Mouse (Mus musculus) adrenal gland, postnatal 36 days (tissue): Measurements from ENCODE around the gene Pgrmc1. TPM values are rescaled to one million over a fixed set of nuclear protein-coding genes. Genes with fewer than 3 reads are reported as not detected.
"Not testable (repeated sequence)": the region's sequence is repeated elsewhere in the genome, so short reads cannot be mapped to it uniquely, and the experiment has no call there.

Experiments
- DNase-seq, 2 experiments: peaks; one replicate each; pipeline ENCODE4 v3.0.0; 2021; ENCODE audit warnings: mixed read lengths in 1 of 2
- long read RNA-seq, 2 experiments: library from polyadenylated mRNA; stranded (forward); transcript quantifications; one replicate each; pipeline ENCODE4 v2.0.0; 2021; ENCODE audit warnings: borderline sequencing depth in 2 of 2
- total RNA-seq, 2 experiments: library from RNA; stranded (reverse); gene quantifications; 2 replicates each; pipeline ENCODE4 v1.2.3; 2021

The Pgrmc1 gene
- total RNA-seq = 100 to 1,000 TPM; 444 to 539 TPM
- long read RNA-seq, experiment 1, transcript Pgrmc1-201 (3 exons, 1,857 nt) = major isoform, 1,054 of 1,095 reads
- long read RNA-seq, experiment 1, partial matches to known transcripts = 26 of 1,095 reads
- long read RNA-seq, experiment 1, other reads (novel, unspliced or antisense) = 15 of 1,095 reads
- long read RNA-seq, experiment 2, transcript Pgrmc1-201 (3 exons, 1,857 nt) = major isoform, 294 of 308 reads
- long read RNA-seq, experiment 2, partial matches to known transcripts = 1 of 308 reads
- long read RNA-seq, experiment 2, other reads (novel, unspliced or antisense) = 13 of 308 reads

GRCm38 (mm10) chrX:36597707-36598389 lies at the start of gene Pgrmc1:
Gene Pgrmc1, plus strand, starts transcription at chrX:36598206.
- DNase-seq = peak; percentile 88 to 89

- no peak for DNase-seq
Observed at GRCm38 (mm10) chrX:36548798-36549197, 49.2 kb upstream of the Pgrmc1 start.

- peak; percentile 17 to 28 for DNase-seq
Observed at GRCm38 (mm10) chrX:36550906-36551305, 47.1 kb upstream of the Pgrmc1 start.

GRCm38 (mm10) chrX:36551351-36551750 lies 46.7 kb upstream of the Pgrmc1 start:
- DNase-seq = peak; percentile 5 to 16

- peak; percentile 52 to 60 for DNase-seq
Observed at GRCm38 (mm10) chrX:36552055-36552587, 45.9 kb upstream of the Pgrmc1 start.

GRCm38 (mm10) chrX:36552715-36553114 lies 45.3 kb upstream of the Pgrmc1 start:
- no peak for DNase-seq

- DNase-seq = peak; percentile 53 to 56
Observed at GRCm38 (mm10) chrX:36555196-36555595, 42.8 kb upstream of the Pgrmc1 start.

GRCm38 (mm10) chrX:36560170-36560569 lies 37.8 kb upstream of the Pgrmc1 start:
- no peak for DNase-seq

- peak; percentile 71 to 74 for DNase-seq
Observed at GRCm38 (mm10) chrX:36561650-36562049, 36.4 kb upstream of the Pgrmc1 start.

GRCm38 (mm10) chrX:36562079-36562478 lies 35.9 kb upstream of the Pgrmc1 start:
- no peak for DNase-seq

- no peak for DNase-seq
Observed at GRCm38 (mm10) chrX:36586629-36587303, 11.2 kb upstream of the Pgrmc1 start.

- DNase-seq = no peak
Observed at GRCm38 (mm10) chrX:36587304-36588209, 10.4 kb upstream of the Pgrmc1 start.

- DNase-seq = no peak
Observed at GRCm38 (mm10) chrX:36590266-36590665, 7.7 kb upstream of the Pgrmc1 start.

GRCm38 (mm10) chrX:36591120-36591519 lies 6.9 kb upstream of the Pgrmc1 start:
- DNase-seq = no peak

- DNase-seq = no peak
Observed at GRCm38 (mm10) chrX:36591539-36591938, 6.5 kb upstream of the Pgrmc1 start.

- DNase-seq = no peak
Observed at GRCm38 (mm10) chrX:36595247-36595646, 2.8 kb upstream of the Pgrmc1 start.

GRCm38 (mm10) chrX:36596483-36597120 lies 1.4 kb upstream of the Pgrmc1 start:
- not testable (repeated sequence) for DNase-seq

- peak in 1 of 2 experiments; percentile 5 for DNase-seq
Observed at GRCm38 (mm10) chrX:36598390-36598810, 394 bp downstream of the Pgrmc1 start.

GRCm38 (mm10) chrX:36598861-36599344 lies 897 bp downstream of the Pgrmc1 start:
- DNase-seq = peak; percentile 15 to 33

GRCm38 (mm10) chrX:36599656-36600055 lies 1.6 kb downstream of the Pgrmc1 start:
- no peak for DNase-seq

- DNase-seq = peak; percentile 12 to 18
Observed at GRCm38 (mm10) chrX:36600066-36600465, 2.1 kb downstream of the Pgrmc1 start.
